Mouse (Mus musculus): Measurements from ENCODE around the gene Plcd3. TPM values are rescaled to one million over a fixed set of nuclear protein-coding genes. Genes with fewer than 3 reads are reported as not detected.
A peak's percentile ranks its signal among the peaks of the same experiment; 100 is the strongest.

Plcd3 gene
- polyA plus RNA-seq, 1 experiment from 2014 or later: 1.8 TPM

- Histone ChIP-seq H3K9ac (no peak overlapping the region), H3K4me1 (replicated peaks) (peaks cover 26% of the 10 kb centered on the region), H3K27me3 (replicated peaks) (peaks cover 9% of the 10 kb centered on the region; the same call in 1 of the 2 replicates), H3K27ac (no peak overlapping the region), H3K36me3 (peaks cover 3% of the 10 kb centered on the region; the same call in 1 of the 2 replicates), H3K4me3 (replicated peaks) (no peak overlapping the region), H3K9me3 (no peaks in the 10 kb centered on the region), H3K4me2 (replicated peaks) (peak overlapping the region; percentile 31; the same call in 1 of the 2 replicates)
- 50% methylated on average over 14 of the region's 14 CpGs for WGBS
- no peak for ATAC-seq
Measured at GRCm38 (mm10) chr11:103105180-103105725, 3.8 kb upstream of the Plcd3 start.

GRCm38 (mm10) chr11:103104469-103104868 is 3.0 kb upstream of the Plcd3 start:
- no peaks in the 10 kb centered on the region for H3K9me3 ChIP-seq
- WGBS: 64% methylated on average over 7 of the region's 7 CpGs
- H3K4me2 ChIP-seq (replicated peaks): peak overlapping the region; percentile 31
- peaks cover 9% of the 10 kb centered on the region; the same call in 1 of the 2 replicates for H3K27me3 ChIP-seq (replicated peaks)
- H3K27ac ChIP-seq: no peak overlapping the region
- no peak overlapping the region for H3K9ac ChIP-seq
- no peak overlapping the region for H3K4me3 ChIP-seq (replicated peaks)
- ATAC-seq: peak; percentile 4; the same call in 1 of the 2 replicates
- peaks cover 3% of the 10 kb centered on the region; the same call in 1 of the 2 replicates for H3K36me3 ChIP-seq
- H3K4me1 ChIP-seq (replicated peaks): peaks cover 26% of the 10 kb centered on the region

GRCm38 (mm10) chr11:103103621-103104020 is 2.2 kb upstream of the Plcd3 start:
- no peak overlapping the region for H3K27ac ChIP-seq
- H3K9me3 ChIP-seq: no peaks in the 10 kb centered on the region
- peaks cover 9% of the 10 kb centered on the region; the same call in 1 of the 2 replicates for H3K27me3 ChIP-seq (replicated peaks)
- H3K4me2 ChIP-seq (replicated peaks): peak overlapping the region; percentile 95
- 55% methylated on average over 8 of the region's 8 CpGs for WGBS
- peak overlapping the region; percentile 59 for H3K4me3 ChIP-seq (replicated peaks)
- H3K4me1 ChIP-seq (replicated peaks): peaks cover 26% of the 10 kb centered on the region
- 0 out of 2 replicates have a peak overlapping the region, but pooled peaks have one; percentile 8 for H3K9ac ChIP-seq
- no peak for ATAC-seq
- H3K36me3 ChIP-seq: 0 out of 2 replicates have a peak, but pooled peaks cover 3% of the 10 kb centered on the region

GRCm38 (mm10) chr11:103102725-103103349 is 1.4 kb upstream of the Plcd3 start:
- peak overlapping the region; percentile 95 for H3K4me2 ChIP-seq (replicated peaks)
- 2% methylated on average over 35 of the region's 35 CpGs for WGBS
- H3K27ac ChIP-seq: 0 out of 2 replicates have a peak overlapping the region, but pooled peaks have one; percentile 20
- peaks cover 9% of the 10 kb centered on the region; the same call in 1 of the 2 replicates for H3K27me3 ChIP-seq (replicated peaks)
- H3K36me3 ChIP-seq: 0 out of 2 replicates have a peak, but pooled peaks cover 3% of the 10 kb centered on the region
- no peaks in the 10 kb centered on the region for H3K9me3 ChIP-seq
- peak overlapping the region; percentile 26 for H3K9ac ChIP-seq
- peak overlapping the region; percentile 59 for H3K4me3 ChIP-seq (replicated peaks)
- ATAC-seq: peak; percentile 92
- H3K4me1 ChIP-seq (replicated peaks): peaks cover 26% of the 10 kb centered on the region

- H3K4me3 ChIP-seq (replicated peaks): peak overlapping the region; percentile 59
- H3K9ac ChIP-seq: peak overlapping the region; percentile 61
- peaks cover 9% of the 10 kb centered on the region; the same call in 1 of the 2 replicates for H3K27me3 ChIP-seq (replicated peaks)
- 0 out of 2 replicates have a peak, but pooled peaks cover 3% of the 10 kb centered on the region for H3K36me3 ChIP-seq
- H3K4me1 ChIP-seq (replicated peaks): peaks cover 34% of the 10 kb centered on the region
- H3K9me3 ChIP-seq: no peaks in the 10 kb centered on the region
- 3% methylated on average over 30 of the region's 30 CpGs for WGBS
- H3K4me2 ChIP-seq (replicated peaks): peak overlapping the region; percentile 95
- no peak overlapping the region for H3K27ac ChIP-seq
- ATAC-seq: peak; percentile 11
Measured at GRCm38 (mm10) chr11:103101866-103102501, 526 bp upstream of the Plcd3 start.

GRCm38 (mm10) chr11:103100361-103100760 is 1.1 kb downstream of the Plcd3 start:
- ATAC-seq: no peak
- Histone ChIP-seq H3K27ac (no peak overlapping the region), H3K4me3 (replicated peaks) (no peak overlapping the region), H3K9ac (no peak overlapping the region), H3K27me3 (replicated peaks) (peaks cover 9% of the 10 kb centered on the region; the same call in 1 of the 2 replicates), H3K36me3 (no peaks in the 10 kb centered on the region), H3K4me1 (replicated peaks) (peaks cover 36% of the 10 kb centered on the region), H3K4me2 (replicated peaks) (no peak overlapping the region), H3K9me3 (no peaks in the 10 kb centered on the region)
- WGBS: 73% methylated on average over 8 of the region's 8 CpGs

- ATAC-seq: no peak
- peaks cover 9% of the 10 kb centered on the region; the same call in 1 of the 2 replicates for H3K27me3 ChIP-seq (replicated peaks)
- 67% methylated on average over 12 of the region's 12 CpGs for WGBS
- no peak overlapping the region for H3K4me3 ChIP-seq (replicated peaks)
- H3K9ac ChIP-seq: no peak overlapping the region
- peaks cover 29% of the 10 kb centered on the region for H3K4me1 ChIP-seq (replicated peaks)
- H3K36me3 ChIP-seq: no peaks in the 10 kb centered on the region
- no peak overlapping the region for H3K4me2 ChIP-seq (replicated peaks)
- no peak overlapping the region for H3K27ac ChIP-seq
- no peaks in the 10 kb centered on the region for H3K9me3 ChIP-seq
Measured at GRCm38 (mm10) chr11:103099352-103099940, 2.0 kb downstream of the Plcd3 start.

GRCm38 (mm10) chr11:103098531-103099190 is 2.8 kb downstream of the Plcd3 start:
- peaks cover 9% of the 10 kb centered on the region; the same call in 1 of the 2 replicates for H3K27me3 ChIP-seq (replicated peaks)
- H3K9ac ChIP-seq: no peak overlapping the region
- no peaks in the 10 kb centered on the region for H3K9me3 ChIP-seq
- H3K27ac ChIP-seq: no peak overlapping the region
- no peak for ATAC-seq
- H3K4me2 ChIP-seq (replicated peaks): no peak overlapping the region
- no peak overlapping the region for H3K4me3 ChIP-seq (replicated peaks)
- no peaks in the 10 kb centered on the region for H3K36me3 ChIP-seq
- H3K4me1 ChIP-seq (replicated peaks): peaks cover 33% of the 10 kb centered on the region
- WGBS: 77% methylated on average over 11 of the region's 11 CpGs

GRCm38 (mm10) chr11:103096979-103097894 is 4.2 kb downstream of the Plcd3 start:
- peak overlapping the region; percentile 43 for H3K4me2 ChIP-seq (replicated peaks)
- peaks cover 9% of the 10 kb centered on the region; the same call in 1 of the 2 replicates for H3K27me3 ChIP-seq (replicated peaks)
- H3K27ac ChIP-seq: peak overlapping the region; percentile 22; the same call in 1 of the 2 replicates
- no peak overlapping the region for H3K4me3 ChIP-seq (replicated peaks)
- H3K9me3 ChIP-seq: no peaks in the 10 kb centered on the region
- 0 out of 2 replicates have a peak, but pooled peaks have one; percentile 11 for ATAC-seq
- H3K4me1 ChIP-seq (replicated peaks): peaks cover 30% of the 10 kb centered on the region
- H3K9ac ChIP-seq: no peak overlapping the region
- no peaks in the 10 kb centered on the region for H3K36me3 ChIP-seq
- WGBS: 16% methylated on average over 22 of the region's 22 CpGs

- Histone ChIP-seq H3K9ac (no peak overlapping the region), H3K27me3 (replicated peaks) (0 out of 2 replicates have a peak, but pooled peaks cover 3% of the 10 kb centered on the region), H3K36me3 (no peaks in the 10 kb centered on the region), H3K4me2 (replicated peaks) (no peak overlapping the region), H3K9me3 (no peaks in the 10 kb centered on the region), H3K4me1 (replicated peaks) (peaks cover 21% of the 10 kb centered on the region), H3K4me3 (replicated peaks) (no peak overlapping the region), H3K27ac (no peak overlapping the region)
- 83% methylated on average over 6 of the region's 6 CpGs for WGBS
- no peak for ATAC-seq
Measured at GRCm38 (mm10) chr11:103095801-103096200, 5.7 kb downstream of the Plcd3 start.

Measured in intestine, embryonic 15.5 days (tissue).